In the genomic region with DNA sequence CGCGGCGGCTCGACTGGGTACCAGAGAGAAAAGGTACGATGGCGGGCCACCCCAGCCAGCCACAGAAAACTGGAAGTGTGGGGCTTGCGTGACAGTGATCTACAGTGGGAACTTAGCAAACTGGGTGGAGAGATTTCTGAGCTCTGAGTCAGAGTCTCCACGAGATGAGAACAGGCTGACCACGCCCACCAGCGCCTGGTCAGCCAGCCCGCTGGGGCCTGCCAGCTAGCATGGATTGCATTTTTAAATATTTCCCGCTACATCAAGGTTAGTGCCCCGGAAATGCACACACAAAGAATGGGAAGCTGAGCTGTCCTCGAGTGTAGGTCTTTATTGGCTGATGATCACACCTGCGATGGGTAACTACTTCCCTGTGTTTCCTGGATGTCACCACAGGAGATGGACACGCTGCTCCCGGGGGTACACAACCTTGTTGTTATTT, we compare ENCODE assay signal across 8 mouse cellular contexts. TPM values are rescaled to one million over a fixed set of nuclear protein-coding genes. Genes with fewer than 3 reads are reported as not detected.
A peak's percentile ranks its signal among the peaks of the same experiment; 100 is the strongest.
DNase-seq lines count a peak whose midpoint lies in the region; ATAC-seq and TF ChIP-seq lines count a peak whose summit lies in the region.

No protein-coding gene starts in this region.

- no peaks in the 10 kb centered on the region for H3K27me3 ChIP-seq in ES-Bruce4 (ENCODE audit: control insufficient read depth, insufficient read depth, low read length, poor library complexity, severe bottlenecking)
- H3K27me3 ChIP-seq in forebrain, embryonic 12.5 days: peaks cover 3% of the 10 kb centered on the region; the same call in 1 of the 2 replicates
- no peaks in the 10 kb centered on the region for H3K27me3 ChIP-seq in limb, embryonic 10.5 days (ENCODE audit: low read depth, poor library complexity, severe bottlenecking)
- no peaks in the 10 kb centered on the region for H3K27me3 ChIP-seq in midbrain, embryonic 10.5 days (ENCODE audit: low read depth, poor library complexity, severe bottlenecking)

- intact Hi-C loops in heart, postnatal 36 days (cut with DNase I): no loop called here

- H3K4me1 ChIP-seq in ES-Bruce4 (ENCODE audit: control insufficient read depth, insufficient read depth, low read length): no peaks in the 10 kb centered on the region
- H3K4me1 ChIP-seq in forebrain, embryonic 12.5 days: peaks cover 5% of the 10 kb centered on the region; the same call in 1 of the 2 replicates
- peaks cover 7% of the 10 kb centered on the region; the same call in 1 of the 2 replicates for H3K4me1 ChIP-seq in limb, embryonic 10.5 days
- peaks cover 11% of the 10 kb centered on the region for H3K4me1 ChIP-seq in midbrain, embryonic 10.5 days

- H3K4me3 ChIP-seq in ES-Bruce4 (ENCODE audit: low read depth, low read length): peak overlapping the region; percentile 61
- peak overlapping the region; percentile 52 for H3K4me3 ChIP-seq in forebrain, embryonic 12.5 days (replicated peaks)
- peak overlapping the region; percentile 60 for H3K4me3 ChIP-seq in limb, embryonic 10.5 days
- H3K4me3 ChIP-seq in midbrain, embryonic 10.5 days: peak overlapping the region; percentile 57

- no peak for TF ChIP-seq EP300 in ES-Bruce4 (IDR thresholded peaks at IDR 0.05; ENCODE audit: insufficient read depth, low read depth, low read length)

- peak; percentile 82 for DNase-seq in adrenal gland, postnatal 10 days
- peak; percentile 58 to 65 for DNase-seq in heart, postnatal 36 days
- no peak for DNase-seq in limb, embryonic 10.5 days (ENCODE audit: low spot score)
- peak; percentile 36 for DNase-seq in midbrain, embryonic 10.5 days (ENCODE audit: low spot score)
- peak; percentile 72 to 82 for DNase-seq in urinary bladder, postnatal 36 days (ENCODE audit: low spot score in 2 of 2)
- no peak for DNase-seq in thymus, adult 18-20 months

- H3K9me3 ChIP-seq in ES-Bruce4 (replicated peaks; ENCODE audit: control insufficient read depth, insufficient read depth, low read length, poor library complexity, severe bottlenecking): peaks cover 16% of the 10 kb centered on the region
- no peaks in the 10 kb centered on the region for H3K9me3 ChIP-seq in forebrain, embryonic 12.5 days
- H3K9me3 ChIP-seq in limb, embryonic 10.5 days (replicated peaks): no peaks in the 10 kb centered on the region
- no peaks in the 10 kb centered on the region for H3K9me3 ChIP-seq in midbrain, embryonic 10.5 days (replicated peaks)

- 24% methylated on average over 17 of the region's 17 CpGs for WGBS in forebrain, embryonic 12.5 days
- WGBS in limb, embryonic 10.5 days: 24% methylated on average over 17 of the region's 17 CpGs
- 29% methylated on average over 17 of the region's 17 CpGs for WGBS in midbrain, embryonic 10.5 days

- TF ChIP-seq CTCF in ES-Bruce4 (IDR thresholded peaks at IDR 0.05; ENCODE audit: low read depth, low read length): no peak

- H3K4me2 ChIP-seq in forebrain, embryonic 12.5 days: peak overlapping the region; percentile 63

- H3K27ac ChIP-seq in ES-Bruce4 (ENCODE audit: insufficient read depth, low read length): no peak overlapping the region
- no peak overlapping the region for H3K27ac ChIP-seq in forebrain, embryonic 12.5 days
- H3K27ac ChIP-seq in limb, embryonic 10.5 days: peak overlapping the region; percentile 61
- H3K27ac ChIP-seq in midbrain, embryonic 10.5 days (replicated peaks): peak overlapping the region; percentile 73

- TF ChIP-seq POLR2A in ES-Bruce4 (IDR thresholded peaks at IDR 0.05; ENCODE audit: insufficient read depth, low read length): no peak

- H3K9ac ChIP-seq in ES-Bruce4 (ENCODE audit: low read depth, poor library complexity, severe bottlenecking): peak overlapping the region; percentile 52
- H3K9ac ChIP-seq in forebrain, embryonic 12.5 days: peak overlapping the region; percentile 47

- H3K36me3 ChIP-seq in ES-Bruce4 (ENCODE audit: control insufficient read depth, insufficient read depth, low read length, poor library complexity, severe bottlenecking): no peaks in the 10 kb centered on the region
- no peaks in the 10 kb centered on the region for H3K36me3 ChIP-seq in forebrain, embryonic 12.5 days (replicated peaks)
- H3K36me3 ChIP-seq in limb, embryonic 10.5 days: no peaks in the 10 kb centered on the region
- H3K36me3 ChIP-seq in midbrain, embryonic 10.5 days: no peaks in the 10 kb centered on the region

- ATAC-seq in forebrain, embryonic 12.5 days (ENCODE audit: low FRiP score): peak; percentile 64

RNA-seq across cellular contexts. Expression of a gene that starts 7.6 kb away (rescaled TPM):
- polyA plus RNA-seq in ES-Bruce4 (2011; ENCODE audit: insufficient read depth, insufficient read length, low read depth, missing spikeins): 57.0 and 57.7 TPM in 2 replicates
- 10 to 100 TPM; 23.5 to 28.2 TPM for total RNA-seq in adrenal gland, postnatal 10 days (2021)
- polyA plus RNA-seq in forebrain, embryonic 12.5 days (2016; fragmentation: Nextera tagmentation; extraction: Ambion mirVana): 25.4 and 35.6 TPM in 2 replicates
- 1 to 10 TPM; 5.0 to 5.1 TPM for total RNA-seq in heart, postnatal 36 days (2021)
- polyA plus RNA-seq in limb, embryonic 10.5 days (2016; fragmentation: Nextera tagmentation; extraction: Ambion mirVana): 106 and 157 TPM in 2 replicates
- polyA plus RNA-seq in midbrain, embryonic 10.5 days (2016; fragmentation: Nextera tagmentation; extraction: Ambion mirVana): 22.0 and 24.6 TPM in 2 replicates

RNA-seq across cellular contexts. Expression of a gene that starts 26.7 kb away (rescaled TPM):
- 11.0 and 16.4 TPM in 2 replicates for polyA plus RNA-seq in ES-Bruce4 (2011; ENCODE audit: insufficient read depth, insufficient read length, low read depth, missing spikeins)
- total RNA-seq in adrenal gland, postnatal 10 days (2021): 1 to 10 TPM; 8.3 to 9.1 TPM
- polyA plus RNA-seq in forebrain, embryonic 12.5 days (2016; fragmentation: Nextera tagmentation; extraction: Ambion mirVana): 5.1 and 5.9 TPM in 2 replicates
- 1 to 10 TPM; 3.0 to 5.1 TPM for total RNA-seq in heart, postnatal 36 days (2021)
- polyA plus RNA-seq in limb, embryonic 10.5 days (2016; fragmentation: Nextera tagmentation; extraction: Ambion mirVana): 25.3 and 29.3 TPM in 2 replicates
- polyA plus RNA-seq in midbrain, embryonic 10.5 days (2016; fragmentation: Nextera tagmentation; extraction: Ambion mirVana): 6.9 and 7.1 TPM in 2 replicates

RNA-seq across cellular contexts. Expression of a gene that starts 31.4 kb away (rescaled TPM):
- 0.30 and 1.2 TPM in 2 replicates for polyA plus RNA-seq in ES-Bruce4 (2011; ENCODE audit: insufficient read depth, insufficient read length, low read depth, missing spikeins)
- 10 to 100 TPM; 10.3 to 12.6 TPM for total RNA-seq in adrenal gland, postnatal 10 days (2021)
- polyA plus RNA-seq in forebrain, embryonic 12.5 days (2016; fragmentation: Nextera tagmentation; extraction: Ambion mirVana): 5.5 and 6.0 TPM in 2 replicates
- 10 to 100 TPM; 18.0 to 21.0 TPM for total RNA-seq in heart, postnatal 36 days (2021)
- polyA plus RNA-seq in limb, embryonic 10.5 days (2016; fragmentation: Nextera tagmentation; extraction: Ambion mirVana): 7.7 and 13.3 TPM in 2 replicates
- polyA plus RNA-seq in midbrain, embryonic 10.5 days (2016; fragmentation: Nextera tagmentation; extraction: Ambion mirVana): 5.4 and 6.5 TPM in 2 replicates

RNA-seq across cellular contexts. Expression of a gene that starts 38.5 kb away (rescaled TPM):
- polyA plus RNA-seq in ES-Bruce4 (2011; ENCODE audit: insufficient read depth, insufficient read length, low read depth, missing spikeins): 21.5 and 24.6 TPM in 2 replicates
- 10 to 100 TPM; 20.7 to 24.4 TPM for total RNA-seq in adrenal gland, postnatal 10 days (2021)
- polyA plus RNA-seq in forebrain, embryonic 12.5 days (2016; fragmentation: Nextera tagmentation; extraction: Ambion mirVana): 23.9 and 26.9 TPM in 2 replicates
- 10 to 100 TPM in 1 of 2 experiments, 1 to 10 TPM in 1; 9.5 to 10.5 TPM for total RNA-seq in heart, postnatal 36 days (2021)
- polyA plus RNA-seq in limb, embryonic 10.5 days (2016; fragmentation: Nextera tagmentation; extraction: Ambion mirVana): 31.1 and 44.4 TPM in 2 replicates
- 22.3 and 25.1 TPM in 2 replicates for polyA plus RNA-seq in midbrain, embryonic 10.5 days (2016; fragmentation: Nextera tagmentation; extraction: Ambion mirVana)

RNA-seq across cellular contexts. Expression of a gene that starts 49.6 kb away (rescaled TPM):
- 2.6 and 3.0 TPM in 2 replicates for polyA plus RNA-seq in ES-Bruce4 (2011; ENCODE audit: insufficient read depth, insufficient read length, low read depth, missing spikeins)
- total RNA-seq in adrenal gland, postnatal 10 days (2021): 1 to 10 TPM; 1.4 to 1.6 TPM
- 0.13 and 0.19 TPM in 2 replicates for polyA plus RNA-seq in forebrain, embryonic 12.5 days (2016; fragmentation: Nextera tagmentation; extraction: Ambion mirVana)
- under 1 TPM in 1 of 2 experiments, not detected in 1; 0.24 TPM for total RNA-seq in heart, postnatal 36 days (2021)
- polyA plus RNA-seq in limb, embryonic 10.5 days (2016; fragmentation: Nextera tagmentation; extraction: Ambion mirVana): 0.14 and 0.26 TPM in 2 replicates
- 0.25 and 0.30 TPM in 2 replicates for polyA plus RNA-seq in midbrain, embryonic 10.5 days (2016; fragmentation: Nextera tagmentation; extraction: Ambion mirVana)

Comparison
In these comparisons a context has a peak if more than half of its experiments do, and no peak if none do; other contexts are left out.
1. H3K27ac ChIP-seq: peak in limb, embryonic 10.5 days (single experiment) and midbrain, embryonic 10.5 days (single experiment); none in ES-Bruce4 (single experiment) and forebrain, embryonic 12.5 days (single experiment).
2. DNase-seq: peak in adrenal gland, postnatal 10 days (single experiment), heart, postnatal 36 days (2 of 2), midbrain, embryonic 10.5 days (single experiment) and urinary bladder, postnatal 36 days (2 of 2); none in limb, embryonic 10.5 days (single experiment) and thymus, adult 18-20 months (0 of 2).
3. Peak in every context shown above with its lines, with median percentiles within 50 percentile points of each other: H3K4me3 ChIP-seq.